Mouse (Mus musculus): Measurements from ENCODE around the gene Cnn3. TPM values are rescaled to one million over a fixed set of nuclear protein-coding genes. Genes with fewer than 3 reads are reported as not detected.

Gene Cnn3
- polyA plus RNA-seq, 2 experiments from 2014 or later: 2.5 to 4.1 TPM

- ATAC-seq: no peak
These were observed 32.5 kb downstream of the Cnn3 start for GRCm38 (mm10) chr3:121458545-121459492.

GRCm38 (mm10) chr3:121460473-121461193, 34.3 kb downstream of the Cnn3 start:
- ATAC-seq: no peak

GRCm38 (mm10) chr3:121461477-121461876, 35.2 kb downstream of the Cnn3 start:
- ATAC-seq: no peak

GRCm38 (mm10) chr3:121462782-121463181, 36.5 kb downstream of the Cnn3 start:
- no peak for ATAC-seq

GRCm38 (mm10) chr3:121464733-121465305, 38.5 kb downstream of the Cnn3 start:
- ATAC-seq: no peak

- ATAC-seq: no peak
These were observed 39.5 kb downstream of the Cnn3 start for GRCm38 (mm10) chr3:121465795-121466194.

- ATAC-seq: no peak
These were observed 40.8 kb downstream of the Cnn3 start for GRCm38 (mm10) chr3:121467094-121467552.

- ATAC-seq: no peak
These were observed 41.8 kb downstream of the Cnn3 start for GRCm38 (mm10) chr3:121468136-121468535.

GRCm38 (mm10) chr3:121469185-121469975, 43.1 kb downstream of the Cnn3 start:
- ATAC-seq: no peak

- no peak for ATAC-seq
These were observed 45.4 kb downstream of the Cnn3 start for GRCm38 (mm10) chr3:121471703-121472102.

- no peak for ATAC-seq
These were observed 48.4 kb downstream of the Cnn3 start for GRCm38 (mm10) chr3:121474738-121475137.

- ATAC-seq: no peak
These were observed 54.0 kb downstream of the Cnn3 start for GRCm38 (mm10) chr3:121480030-121480960.

- no peak for ATAC-seq
These were observed 54.7 kb downstream of the Cnn3 start for GRCm38 (mm10) chr3:121480961-121481436.

- ATAC-seq: no peak
These were observed 55.3 kb downstream of the Cnn3 start for GRCm38 (mm10) chr3:121481564-121481963.

GRCm38 (mm10) chr3:121483266-121484161, 57.2 kb downstream of the Cnn3 start:
- no peak for ATAC-seq

GRCm38 (mm10) chr3:121485201-121485600, 58.9 kb downstream of the Cnn3 start:
- no peak for ATAC-seq

- no peak for ATAC-seq
These were observed 63.3 kb downstream of the Cnn3 start for GRCm38 (mm10) chr3:121489462-121490118.

- ATAC-seq: no peak
These were observed 64.6 kb downstream of the Cnn3 start for GRCm38 (mm10) chr3:121490941-121491340.

GRCm38 (mm10) chr3:121492026-121492425, 65.7 kb downstream of the Cnn3 start:
- ATAC-seq: no peak

All from activated CD4-positive, CD25-positive, alpha-beta regulatory T cell, adult 4 months (primary cell).